Mouse (Mus musculus) spleen, postnatal 14 days (tissue): ENCODE measurements around the gene Traf3ip1.

ENCODE experiments used
- DNase-seq, 2 experiments: peaks; one replicate each; pipeline ENCODE4 v3.0.0; 2021 to 2022; ENCODE audit warnings: low spot score in 2 of 2

Traf3ip1 gene

DNA sequence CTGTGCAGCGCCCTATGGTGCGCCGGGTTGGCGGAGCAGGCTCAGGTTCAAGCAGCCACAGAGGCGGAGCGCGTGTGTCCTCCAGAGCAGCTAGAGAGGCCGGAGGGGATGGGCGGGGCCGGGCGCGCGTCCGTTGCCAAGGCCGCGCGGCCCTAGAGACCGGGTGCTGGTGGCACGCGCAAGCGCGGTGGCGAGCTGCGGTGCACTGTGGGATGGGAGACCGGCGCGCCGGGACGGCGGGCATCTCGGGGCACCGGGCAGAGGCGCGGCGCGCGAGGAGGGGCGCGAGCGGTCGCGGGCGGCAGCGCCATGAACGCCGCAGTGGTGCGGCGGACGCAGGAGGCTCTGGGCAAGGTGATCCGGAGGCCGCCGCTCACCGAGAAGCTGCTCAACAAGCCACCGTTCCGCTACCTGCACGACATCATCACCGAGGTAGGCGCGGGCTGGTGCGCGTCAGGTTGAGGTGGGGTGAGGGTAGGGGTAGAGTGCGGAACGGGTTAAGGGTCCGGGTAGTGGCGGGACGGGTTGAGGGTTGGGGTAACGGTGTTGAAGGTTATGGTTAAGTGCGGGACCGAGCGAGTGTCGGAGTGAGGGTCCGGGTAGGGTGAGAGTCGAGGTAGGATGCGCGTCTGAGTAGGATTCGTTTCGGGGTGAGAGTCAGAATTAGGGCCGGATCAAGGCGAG, at the start of gene Traf3ip1:
Traf3ip1 (plus strand) TSS at position 191 of the 684 bp plus-strand sequence.
- DNase-seq = peak; percentile 86 to 90

- DNase-seq = no peak
Measured at GRCm38 (mm10) chr1:91444841-91445830, 49.3 kb upstream of the Traf3ip1 start.

DNA sequence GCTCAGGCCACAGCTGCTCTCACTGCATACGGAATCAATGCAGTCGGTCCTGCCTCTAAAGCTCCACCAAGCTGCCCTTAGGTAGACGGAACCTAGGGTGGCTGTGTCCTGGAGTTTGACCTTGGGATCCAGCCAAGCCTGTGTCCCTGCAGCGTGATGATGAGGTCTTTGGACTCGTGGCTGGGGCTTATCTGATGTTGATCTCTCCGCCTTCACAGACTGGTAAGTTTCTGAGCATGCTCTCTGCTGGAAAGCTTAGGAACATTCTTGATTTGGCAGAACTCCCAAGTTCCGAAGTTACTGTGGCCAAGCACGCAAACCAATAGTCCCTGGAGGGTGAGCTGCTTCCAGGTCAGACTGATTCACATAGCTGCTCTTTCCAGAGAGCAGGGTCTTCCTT, 48.4 kb upstream of the Traf3ip1 start:
- no peak for DNase-seq

GRCm38 (mm10) chr1:91446511-91446910, 47.9 kb upstream of the Traf3ip1 start:
- DNase-seq = no peak

GRCm38 (mm10) chr1:91448688-91449087, 45.8 kb upstream of the Traf3ip1 start:
- no peak for DNase-seq

DNA sequence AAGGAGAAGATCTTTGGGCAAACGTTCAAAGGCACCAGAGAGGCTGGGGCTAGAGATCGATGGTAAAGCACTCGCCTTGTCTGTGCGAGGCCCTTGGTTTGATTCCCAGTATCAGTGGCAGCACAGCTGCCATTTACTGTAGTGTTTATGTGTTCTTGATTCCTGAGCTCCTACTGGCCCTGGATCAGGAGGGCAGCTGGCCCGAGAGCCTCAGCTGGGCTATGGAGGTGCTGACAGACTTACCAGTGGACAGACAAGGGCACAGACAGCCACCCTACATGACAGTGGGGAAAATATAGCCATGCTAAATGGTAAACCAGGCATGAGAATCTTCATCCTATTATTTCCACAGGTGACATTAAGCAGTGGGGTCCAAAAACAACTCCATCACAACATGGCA, 43.6 kb upstream of the Traf3ip1 start:
- no peak for DNase-seq

- DNase-seq = no peak
Measured at GRCm38 (mm10) chr1:91451547-91452084, 42.8 kb upstream of the Traf3ip1 start.

- DNase-seq = no peak
Measured at GRCm38 (mm10) chr1:91453932-91454331, 40.5 kb upstream of the Traf3ip1 start.

- DNase-seq = no peak
Measured at GRCm38 (mm10) chr1:91454366-91454765, 40.1 kb upstream of the Traf3ip1 start.

DNA sequence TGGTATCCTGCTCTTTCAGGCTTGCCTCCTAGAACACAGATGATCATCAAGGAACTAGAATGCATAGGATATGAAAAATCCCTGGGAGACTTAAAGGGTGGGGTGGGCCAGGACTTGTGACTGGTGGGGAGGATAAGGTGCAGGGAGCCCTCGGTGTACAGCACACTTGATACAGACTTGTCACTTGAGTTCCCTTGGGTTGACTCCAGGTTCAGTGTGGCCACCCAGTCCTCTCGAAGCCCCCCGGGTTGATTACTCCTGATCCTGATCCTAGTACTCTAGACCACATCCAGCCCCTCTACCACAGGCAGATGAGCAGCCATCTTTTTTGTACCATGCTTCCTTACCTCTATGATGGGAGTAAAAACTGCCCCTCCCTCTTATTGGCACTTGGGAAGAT, 39.5 kb upstream of the Traf3ip1 start:
- DNase-seq = no peak

DNA sequence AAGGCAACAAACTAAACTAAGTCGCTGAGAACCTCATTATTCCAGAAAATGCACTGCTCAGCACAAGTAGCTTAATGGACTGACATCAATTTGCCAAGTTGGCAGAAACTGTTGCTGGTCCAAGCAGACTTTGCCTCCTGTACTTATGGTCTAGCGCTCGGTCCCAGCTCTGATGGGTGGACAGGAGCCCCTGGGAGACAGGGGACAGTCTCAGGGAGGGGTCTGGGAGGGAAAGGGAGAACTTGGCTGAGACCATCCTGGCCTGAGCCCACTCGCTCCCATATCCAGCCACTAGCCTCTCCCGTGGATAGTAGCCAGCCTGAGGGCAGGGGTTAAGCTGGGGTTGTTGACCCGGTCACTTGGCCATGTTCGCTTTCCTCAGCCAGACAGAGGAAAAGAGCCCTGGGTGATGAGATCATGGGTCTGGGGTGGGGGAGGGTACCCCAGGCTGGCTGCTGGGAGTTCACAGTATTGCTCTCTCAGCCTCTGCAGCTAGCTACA, 38.7 kb upstream of the Traf3ip1 start:
- DNase-seq = no peak

DNA sequence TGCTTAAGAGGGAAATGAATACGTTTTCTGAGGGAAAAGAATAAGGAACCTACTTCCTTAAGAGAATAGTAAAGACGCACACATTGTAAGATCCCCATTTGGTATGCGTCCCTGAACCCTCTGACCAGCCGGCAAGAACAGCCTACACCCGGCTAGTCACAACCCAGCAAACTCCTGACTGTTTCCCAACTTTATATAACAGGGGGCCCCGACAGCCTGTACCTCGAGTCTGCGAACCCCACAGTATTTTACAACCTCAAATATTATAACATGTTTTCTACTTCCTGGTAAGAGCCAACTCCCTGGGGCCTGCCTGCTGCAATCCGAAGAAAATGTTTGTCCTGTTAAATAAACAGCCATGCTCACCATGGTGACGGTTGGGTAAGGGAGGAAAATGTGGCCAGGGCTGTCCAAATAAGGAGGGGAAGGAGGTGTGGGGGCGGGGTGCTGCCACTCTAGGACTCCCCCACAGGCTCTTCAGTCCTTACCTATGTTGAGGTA, 38.1 kb upstream of the Traf3ip1 start:
- DNase-seq = no peak

DNA sequence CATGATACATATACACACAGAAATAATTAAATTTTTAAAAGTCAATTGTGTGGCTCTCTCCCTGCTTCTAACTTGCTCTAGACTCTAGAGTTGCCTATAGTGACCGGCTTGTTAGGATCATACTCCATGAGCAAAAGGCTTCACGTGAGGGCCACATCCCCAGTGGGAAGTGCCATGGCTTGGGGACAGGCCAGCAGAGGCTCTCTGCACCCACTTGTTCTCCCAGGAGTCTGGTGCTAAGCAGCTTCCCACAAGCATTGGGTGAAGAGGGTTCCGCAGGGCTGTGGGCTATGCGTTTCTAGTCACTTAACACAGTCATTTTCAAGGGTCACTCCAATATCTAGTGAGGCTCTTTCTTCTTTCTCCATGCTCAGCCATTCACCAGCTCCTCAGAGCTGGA, 37.3 kb upstream of the Traf3ip1 start:
- DNase-seq = no peak

DNA sequence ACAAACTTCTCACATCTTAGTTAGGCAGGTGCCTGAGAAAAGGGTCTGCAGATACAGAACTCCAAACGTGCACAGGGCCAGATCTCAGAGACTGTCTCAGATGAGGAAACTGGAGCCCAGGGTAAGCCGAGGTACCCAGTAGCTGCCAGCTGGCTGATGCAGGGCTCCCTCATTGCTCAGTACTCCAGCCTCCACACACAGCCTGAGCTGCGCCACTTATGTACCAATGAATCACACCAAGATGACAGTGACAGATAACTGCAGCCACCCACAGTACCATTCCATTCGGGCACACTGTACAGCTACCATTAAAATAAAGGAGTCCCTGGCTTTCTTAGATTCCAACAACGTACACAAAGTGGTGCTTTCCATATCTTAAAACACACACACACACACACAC, 36.7 kb upstream of the Traf3ip1 start:
- no peak for DNase-seq

DNA sequence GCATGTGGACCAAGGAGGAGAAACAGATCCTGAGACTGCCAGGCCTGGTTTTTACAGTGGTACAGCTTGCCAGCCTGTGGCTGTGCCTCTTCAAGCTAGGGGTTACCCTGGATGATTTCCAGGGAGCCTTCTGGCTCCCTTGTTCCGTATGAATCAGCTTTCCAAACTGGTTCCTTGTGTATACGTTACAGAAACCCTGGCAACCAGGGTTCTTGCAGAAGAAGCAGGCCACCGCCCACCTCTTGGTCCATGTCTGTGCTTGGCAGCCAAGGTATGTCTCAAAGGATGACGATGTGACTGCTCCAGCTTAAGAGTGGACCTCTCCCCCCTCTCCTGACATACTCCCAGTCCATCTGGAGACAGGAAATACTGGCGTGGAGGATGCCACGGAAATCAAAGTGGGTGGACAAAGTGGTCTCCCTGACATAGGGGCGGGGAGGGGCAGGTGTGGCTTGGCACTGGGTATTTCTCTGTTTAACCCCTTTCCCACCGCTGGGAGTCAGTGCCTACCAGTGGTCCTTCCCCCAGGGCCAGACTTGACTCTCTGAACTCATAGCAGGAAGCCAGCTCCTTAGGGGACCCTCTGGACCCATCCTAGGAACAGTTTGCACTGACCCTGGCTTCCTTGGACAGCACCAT, 36.1 kb upstream of the Traf3ip1 start:
- DNase-seq = no peak

DNA sequence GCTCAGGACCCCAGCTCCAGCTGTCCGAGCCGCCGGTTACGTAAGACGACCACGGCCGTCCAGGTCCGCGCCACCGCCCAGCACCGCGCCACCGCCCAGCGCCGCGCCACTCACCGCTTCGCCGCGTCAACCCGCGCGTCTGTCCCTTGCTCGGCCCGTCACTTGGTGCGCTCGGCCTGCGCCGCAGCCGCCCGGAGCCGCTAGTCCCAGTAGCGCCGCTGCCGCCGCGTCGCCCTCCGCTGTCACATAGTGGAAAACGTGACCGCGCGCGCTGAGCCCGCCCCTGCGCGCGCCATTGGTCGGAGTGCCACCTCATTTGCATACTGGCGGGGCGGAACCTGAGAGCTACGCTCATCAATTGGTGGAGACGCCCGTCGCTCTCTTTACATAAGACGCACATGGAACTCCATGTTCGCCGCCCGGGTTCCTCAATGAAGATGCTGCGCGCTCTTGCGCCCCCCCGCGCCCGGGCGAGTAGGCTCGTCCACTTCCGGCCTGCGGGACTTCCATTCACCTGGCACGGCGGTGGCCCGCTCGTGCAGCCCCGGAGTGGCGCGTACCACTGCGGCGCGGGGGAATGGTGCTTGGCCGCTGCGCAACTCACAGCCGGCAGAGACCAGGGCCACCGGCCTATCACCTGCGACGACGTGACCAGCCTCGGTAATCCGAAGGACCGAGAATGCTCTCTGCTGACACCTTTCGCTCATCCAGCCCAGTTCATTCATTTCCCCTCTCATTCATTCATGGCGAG, 35.2 kb upstream of the Traf3ip1 start, which contains the start of gene Per2:
Per2 (minus strand) TSS at position 266 of the 751 bp plus-strand sequence.
- DNase-seq = peak; percentile 98 to 99

GRCm38 (mm10) chr1:91460069-91460468, 34.4 kb upstream of the Traf3ip1 start:
- no peak for DNase-seq

DNA sequence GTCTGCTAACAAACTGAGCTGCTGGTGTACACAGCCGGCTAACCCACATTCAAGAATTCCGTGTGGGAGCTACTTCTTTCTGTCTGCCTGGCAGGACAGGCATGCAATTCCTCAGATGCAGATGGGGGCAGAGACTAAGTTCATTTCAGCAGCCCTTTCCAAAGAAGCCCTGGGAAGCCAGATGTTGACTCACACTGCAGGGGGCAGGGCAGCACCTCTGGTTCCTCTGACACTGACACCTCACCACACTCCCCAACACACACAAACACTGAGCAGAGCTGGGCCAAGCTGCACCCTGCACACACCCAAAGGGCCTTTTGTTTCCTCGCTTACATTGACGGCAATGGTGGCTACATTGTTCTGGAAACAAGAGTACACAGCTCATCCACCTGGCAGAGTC, 33.9 kb upstream of the Traf3ip1 start:
- no peak for DNase-seq

- no peak for DNase-seq
Measured at GRCm38 (mm10) chr1:91463336-91463995, 31.0 kb upstream of the Traf3ip1 start.

- DNase-seq = no peak
Measured at GRCm38 (mm10) chr1:91464436-91464835, 30.0 kb upstream of the Traf3ip1 start.
